Mouse (Mus musculus) liver, embryonic 14.5 days (tissue): ENCODE data around the gene Bcor. TPM values are rescaled to one million over a fixed set of nuclear protein-coding genes. Genes with fewer than 3 reads are reported as not detected.

Experiments used
- ATAC-seq: fragments of 200-750 bp; cut with Nextera tagmentation; 2 replicates; pipeline ENCODE4 v1.8.0; 2017; ENCODE audit warnings: moderate number of reproducible peaks, mild to moderate bottlenecking, moderate library complexity; ENCODE audit not compliant: insufficient read depth
- DNase-seq, 3 experiments: peaks; one replicate each; pipeline ENCODE4 v3.0.0-alpha.2; 2012 to 2013; ENCODE audit warnings: low read depth in 3 of 3, low spot score in 3 of 3
- H3K27ac ChIP-seq: fragments of 300-500 bp; sonication (generic); 2 replicates; pipeline ENCODE4 v1.5.1; 2014; ENCODE audit warnings: moderate library complexity, mild to moderate bottlenecking, control low read depth, inconsistent platforms
- H3K27me3 ChIP-seq: fragments of 300-500 bp; sonication (generic); 2 replicates; pipeline ENCODE4 v1.6.1; 2014; ENCODE audit warnings: mild to moderate bottlenecking, low read length, moderate library complexity; ENCODE audit not compliant: control insufficient read depth, insufficient read depth
- H3K36me3 ChIP-seq: fragments of 300-500 bp; sonication (generic); replicated peaks from 2 replicates; pipeline ENCODE4 v1.6.1; 2014; ENCODE audit warnings: low read depth; ENCODE audit not compliant: control insufficient read depth, insufficient read depth
- H3K4me1 ChIP-seq, 2 experiments: fragments of 200-500 bp in 1 of 2; fragments of 300-500 bp in 1 of 2; sonication (generic) in 1 of 2; replicated peaks; 2 replicates each; pipeline ENCODE4 v1.6.1; 2012 to 2014; ENCODE audit warnings: antibody characterized with exemption in 1 of 2, inconsistent platforms in 1 of 2, low read length in 1 of 2; ENCODE audit not compliant: control insufficient read depth in 2 of 2, insufficient read depth in 2 of 2
- H3K4me2 ChIP-seq: fragments of 300-500 bp; sonication (generic); 2 replicates; pipeline ENCODE4 v1.6.1; 2014; ENCODE audit warnings: low read depth, mild to moderate bottlenecking, control low read depth, moderate library complexity
- H3K4me3 ChIP-seq, 2 experiments: fragments of 200-500 bp in 1 of 2; fragments of 300-500 bp in 1 of 2; sonication (generic) in 1 of 2; 2 replicates each; pipeline ENCODE4 v1.5.1; 2012 to 2014; ENCODE audit warnings: low read depth in 2 of 2, low read length in 2 of 2, mild to moderate bottlenecking in 2 of 2, control low read depth in 1 of 2, inconsistent platforms in 1 of 2, moderate library complexity in 1 of 2; ENCODE audit not compliant: insufficient read depth in 1 of 2
- H3K9ac ChIP-seq: fragments of 300-500 bp; sonication (generic); replicated peaks from 2 replicates; pipeline ENCODE4 v1.6.1; 2014; ENCODE audit warnings: mild to moderate bottlenecking, control low read depth, moderate library complexity
- H3K9me3 ChIP-seq: fragments of 300-500 bp; sonication (generic); 2 replicates; pipeline ENCODE4 v1.6.1; 2016; ENCODE audit warnings: low read length, mixed read lengths; ENCODE audit not compliant: control insufficient read depth
- CTCF ChIP-seq: IDR thresholded peaks from 2 replicates; pipeline ENCODE4 v1.5.1; 2016; ENCODE audit warnings: antibody characterized with exemption, low read depth, control low read depth
- EP300 ChIP-seq: IDR thresholded peaks from 2 replicates; pipeline ENCODE4 v1.6.1; 2016; ENCODE audit warnings: antibody characterized with exemption, low read depth
- WGBS: fragments of 180-500 bp; shearing (Covaris S2); extraction: QIAGEN DNeasy Blood & Tissue Kit; methylation state at CpG from one replicate; pipeline ENCODE4 v1.1.7; 2014; ENCODE audit not compliant: insufficient replicate concordance; 5-methylcytosine and 5-hydroxymethylcytosine counted together
- polyA plus RNA-seq, 2 experiments: library from polyadenylated mRNA; depleted of rRNA in 1 of 2; stranded (reverse) in 1 of 2; unstranded in 1 of 2; fragments of >200 nt; fragmentation: Nextera tagmentation in 1 of 2; extraction: Ambion mirVana in 1 of 2; gene quantifications; 2 replicates each; pipeline versions ENCODE4 v1.2.1 to v1.2.3; 2012 to 2014

Gene Bcor
- polyA plus RNA-seq, 2 experiments: 4.6 to 4.7 TPM

- H3K27ac ChIP-seq: no peak overlapping the region
- TF ChIP-seq CTCF: no peak
- TF ChIP-seq EP300: no peak
- H3K4me2 ChIP-seq: no peak overlapping the region
- H3K36me3 ChIP-seq: no peaks in the 10 kb centered on the region
- WGBS: 52% methylated on average over 4 of the region's 4 CpGs
- no peak overlapping the region for H3K4me3 ChIP-seq
- no peak for DNase-seq
- H3K9ac ChIP-seq: no peak overlapping the region
- H3K27me3 ChIP-seq: no peaks in the 10 kb centered on the region
- H3K4me1 ChIP-seq: no peaks in the 10 kb centered on the region
- no peak for ATAC-seq
- no peaks in the 10 kb centered on the region for H3K9me3 ChIP-seq
These were observed 29.4 kb upstream of the Bcor start for GRCm38 (mm10) chrX:12189511-12189910.

GRCm38 (mm10) chrX:12175198-12175960, 15.2 kb upstream of the Bcor start:
- H3K4me1 ChIP-seq: no peaks in the 10 kb centered on the region
- no peaks in the 10 kb centered on the region for H3K27me3 ChIP-seq
- TF ChIP-seq CTCF: no peak
- TF ChIP-seq EP300: no peak
- H3K4me3 ChIP-seq: no peak overlapping the region
- H3K36me3 ChIP-seq: no peaks in the 10 kb centered on the region
- H3K9ac ChIP-seq: no peak overlapping the region
- no peak for ATAC-seq
- no peak for DNase-seq
- H3K27ac ChIP-seq: no peak overlapping the region
- H3K4me2 ChIP-seq: no peak overlapping the region
- H3K9me3 ChIP-seq: no peaks in the 10 kb centered on the region
- 50% methylated on average over 16 of the region's 16 CpGs for WGBS

GRCm38 (mm10) chrX:12170128-12170527, 10.0 kb upstream of the Bcor start:
- Histone ChIP-seq H3K4me3 (no peak overlapping the region), H3K27me3 (no peaks in the 10 kb centered on the region), H3K4me1 (no peaks in the 10 kb centered on the region), H3K4me2 (no peak overlapping the region), H3K27ac (no peak overlapping the region), H3K9ac (no peak overlapping the region), H3K36me3 (no peaks in the 10 kb centered on the region), H3K9me3 (no peaks in the 10 kb centered on the region)
- DNase-seq (no peak), ATAC-seq (no peak)
- WGBS: 23% methylated on average over 3 of the region's 3 CpGs
- TF ChIP-seq EP300 (no peak), CTCF (no peak)

GRCm38 (mm10) chrX:12164591-12165529, 4.7 kb upstream of the Bcor start:
- H3K27me3 ChIP-seq: peaks cover 10% of the 10 kb centered on the region
- TF ChIP-seq CTCF (no peak), EP300 (no peak)
- no peak overlapping the region for H3K9ac ChIP-seq
- no peak overlapping the region for H3K4me3 ChIP-seq
- H3K36me3 ChIP-seq: no peaks in the 10 kb centered on the region
- no peaks in the 10 kb centered on the region for H3K4me1 ChIP-seq
- H3K4me2 ChIP-seq: no peak overlapping the region
- ATAC-seq: no peak
- no peak for DNase-seq
- H3K27ac ChIP-seq: no peak overlapping the region
- H3K9me3 ChIP-seq: no peaks in the 10 kb centered on the region
- WGBS: 47% methylated on average over 11 of the region's 11 CpGs

GRCm38 (mm10) chrX:12159534-12159881, 647 bp downstream of the Bcor start:
- TF ChIP-seq CTCF (no peak), EP300 (no peak)
- Histone ChIP-seq H3K4me1 (0 out of 4 replicates have a peak, but pooled peaks cover 0 to 2% of the 10 kb centered on the region in 2 experiments), H3K4me2 (peak overlapping the region; percentile 47), H3K9ac (no peak overlapping the region), H3K27ac (no peak overlapping the region), H3K9me3 (no peaks in the 10 kb centered on the region), H3K27me3 (peaks cover 63% of the 10 kb centered on the region), H3K4me3 (peak overlapping the region; percentile 38 to 39), H3K36me3 (no peaks in the 10 kb centered on the region)
- DNase-seq (no peak), ATAC-seq (no peak)
- 2% methylated on average over 13 of the region's 19 CpGs for WGBS
